Mouse (Mus musculus) hindbrain, postnatal 0 days (tissue): ENCODE data around the gene Sit1. TPM values are rescaled to one million over a fixed set of nuclear protein-coding genes. Genes with fewer than 3 reads are reported as not detected.

Experiments used
- ATAC-seq: fragments of 200-750 bp; cut with Nextera tagmentation; 2 replicates; pipeline ENCODE4 v1.8.0; 2017; ENCODE audit warnings: mild to moderate bottlenecking, moderate TSS enrichment, moderate library complexity
- DNase-seq: peaks from one replicate; pipeline ENCODE4 v3.0.0-alpha.2; 2015; ENCODE audit warnings: low spot score
- H3K27ac ChIP-seq: fragments of 300-500 bp; sonication (generic); 2 replicates; pipeline ENCODE4 v1.5.1; 2014; ENCODE audit warnings: mild to moderate bottlenecking
- H3K27me3 ChIP-seq: fragments of 300-500 bp; sonication (generic); 2 replicates; pipeline ENCODE4 v1.6.1; 2014; ENCODE audit warnings: low read length, mixed read lengths; ENCODE audit not compliant: insufficient read depth
- H3K36me3 ChIP-seq: fragments of 300-500 bp; sonication (generic); 2 replicates; pipeline ENCODE4 v1.6.1; 2014; ENCODE audit warnings: low read length, mixed read lengths; ENCODE audit not compliant: insufficient read depth
- H3K4me1 ChIP-seq: fragments of 300-500 bp; sonication (generic); 2 replicates; pipeline ENCODE4 v1.6.1; 2014; ENCODE audit warnings: antibody characterized with exemption, low read length, mixed read lengths; ENCODE audit not compliant: insufficient read depth
- H3K4me2 ChIP-seq: fragments of 300-500 bp; sonication (generic); 2 replicates; pipeline ENCODE4 v1.6.1; 2014; ENCODE audit warnings: low read depth, mild to moderate bottlenecking, low read length, moderate library complexity, mixed read lengths
- H3K4me3 ChIP-seq: fragments of 300-500 bp; sonication (generic); 2 replicates; pipeline ENCODE4 v1.5.1; 2014; ENCODE audit warnings: low read length
- H3K9ac ChIP-seq: fragments of 300-500 bp; sonication (generic); replicated peaks from 2 replicates; pipeline ENCODE4 v1.6.1; 2014; ENCODE audit warnings: mild to moderate bottlenecking, low read length, moderate library complexity, mixed read lengths
- H3K9me3 ChIP-seq: fragments of 300-500 bp; sonication (generic); 2 replicates; pipeline ENCODE4 v1.6.1; 2016; ENCODE audit warnings: low read length, mixed read lengths
- CTCF ChIP-seq: IDR thresholded peaks from 2 replicates; pipeline ENCODE4 v1.5.1; 2016; ENCODE audit warnings: antibody characterized with exemption, control low read depth, low read depth
- WGBS: fragments of 180-500 bp; shearing (Covaris S2); extraction: QIAGEN DNeasy Blood & Tissue Kit; methylation state at CpG from one replicate; pipeline ENCODE4 v1.1.7; 2014; 5-methylcytosine and 5-hydroxymethylcytosine counted together
- polyA plus RNA-seq: library from polyadenylated mRNA; unstranded; fragments of >200 nt; fragmentation: Nextera tagmentation; extraction: Ambion mirVana; gene quantifications from 2 replicates; pipeline ENCODE4 v1.2.1, GENCODE M21; 2015
- total RNA-seq: library from RNA; depleted of rRNA; stranded (reverse); fragments of >200 nt; gene quantifications from 2 replicates; pipeline ENCODE4 v1.2.3, GENCODE M21; 2014

The Sit1 gene
- total and polyA plus RNA-seq, 2 experiments from 2014 or later, result not detected

DNA sequence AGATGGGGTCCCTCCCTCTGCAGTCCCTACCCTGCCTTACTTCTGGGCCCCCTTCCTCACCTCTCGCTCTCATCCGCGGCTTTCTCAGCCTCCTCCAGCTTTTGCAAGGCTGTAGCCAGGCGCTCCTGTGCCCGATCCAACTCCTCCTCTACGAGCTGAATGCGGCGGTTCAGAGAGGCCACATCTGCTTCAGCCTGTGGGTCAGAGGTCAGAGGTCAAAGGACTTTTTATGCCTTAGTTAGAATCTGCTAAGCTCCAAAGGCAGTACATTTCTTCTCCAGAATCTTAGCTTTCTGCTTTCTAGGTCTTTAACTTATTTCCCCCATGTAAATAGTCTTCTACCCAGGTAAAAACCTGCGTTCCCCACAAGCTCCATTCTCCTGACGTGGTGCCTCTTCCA lies 36.0 kb upstream of the Sit1 start:
- no peaks in the 10 kb centered on the region for H3K36me3 ChIP-seq
- no peak for TF ChIP-seq CTCF
- peak overlapping the region; percentile 47 for H3K4me2 ChIP-seq
- ATAC-seq, result no peak
- H3K27ac ChIP-seq, result no peak overlapping the region
- H3K9ac ChIP-seq, result no peak overlapping the region
- peaks cover 8% of the 10 kb centered on the region for H3K4me1 ChIP-seq
- DNase-seq, result no peak
- H3K4me3 ChIP-seq, result peak overlapping the region; percentile 16; the same call in 1 of the 2 replicates
- no peaks in the 10 kb centered on the region; the same call in 1 of the 2 replicates for H3K27me3 ChIP-seq
- no peaks in the 10 kb centered on the region for H3K9me3 ChIP-seq
- WGBS, result 16% methylated on average over 10 of the region's 10 CpGs

DNA sequence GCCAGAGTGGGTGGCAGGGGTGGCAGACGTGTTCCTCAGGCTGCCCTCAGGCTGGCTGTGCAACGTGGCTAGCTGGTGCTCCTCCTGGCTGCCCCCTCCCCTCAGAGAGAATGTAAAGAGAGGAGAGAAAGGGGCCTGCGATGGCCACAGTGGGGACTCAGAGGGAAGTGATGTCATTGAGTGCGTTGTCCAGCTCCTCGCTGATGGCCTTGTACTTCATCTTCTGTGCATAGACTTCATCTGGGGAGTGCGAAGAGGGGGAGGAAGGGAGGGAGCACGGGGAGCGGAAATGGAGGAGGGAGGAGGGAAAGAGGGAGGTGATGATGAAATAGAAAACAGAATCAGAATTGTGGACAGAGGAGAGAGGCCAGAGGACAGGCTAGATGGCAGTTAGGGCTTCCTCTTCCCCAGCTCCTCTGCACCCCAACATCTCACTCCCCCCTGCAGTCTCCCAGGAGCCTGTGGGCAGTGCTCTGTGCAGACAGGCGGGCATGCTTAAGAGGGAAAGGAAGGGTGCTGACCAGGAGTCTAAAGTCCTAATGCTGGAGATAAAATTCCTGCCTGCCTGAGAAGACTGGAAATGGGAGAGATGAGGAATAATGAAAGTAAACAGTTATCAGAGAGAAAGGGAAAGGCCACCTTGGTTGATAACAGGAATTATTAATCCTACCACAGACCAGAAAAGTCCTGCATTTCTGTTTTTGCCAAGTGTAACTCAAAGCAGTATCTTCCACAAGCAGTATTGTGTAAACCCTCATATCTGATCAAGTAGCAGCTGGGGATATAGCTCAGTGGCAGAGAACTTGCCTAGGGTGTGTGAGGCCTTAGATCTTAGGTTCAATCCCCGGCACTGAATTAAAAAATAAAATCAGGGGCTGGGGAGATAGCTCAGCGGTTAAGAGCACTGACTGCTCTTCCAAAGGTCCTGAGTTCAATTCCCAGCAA lies 32.5 kb upstream of the Sit1 start:
- DNase-seq (no peak), ATAC-seq (no peak)
- H3K4me2 ChIP-seq, result no peak overlapping the region
- H3K27me3 ChIP-seq, result no peaks in the 10 kb centered on the region
- H3K9me3 ChIP-seq, result no peaks in the 10 kb centered on the region
- H3K27ac ChIP-seq, result no peak overlapping the region
- no peak for TF ChIP-seq CTCF
- no peak overlapping the region for H3K4me3 ChIP-seq
- no peak overlapping the region for H3K9ac ChIP-seq
- H3K4me1 ChIP-seq, result no peaks in the 10 kb centered on the region
- no peaks in the 10 kb centered on the region for H3K36me3 ChIP-seq
- WGBS, result 76% methylated on average over 11 of the region's 11 CpGs

DNA sequence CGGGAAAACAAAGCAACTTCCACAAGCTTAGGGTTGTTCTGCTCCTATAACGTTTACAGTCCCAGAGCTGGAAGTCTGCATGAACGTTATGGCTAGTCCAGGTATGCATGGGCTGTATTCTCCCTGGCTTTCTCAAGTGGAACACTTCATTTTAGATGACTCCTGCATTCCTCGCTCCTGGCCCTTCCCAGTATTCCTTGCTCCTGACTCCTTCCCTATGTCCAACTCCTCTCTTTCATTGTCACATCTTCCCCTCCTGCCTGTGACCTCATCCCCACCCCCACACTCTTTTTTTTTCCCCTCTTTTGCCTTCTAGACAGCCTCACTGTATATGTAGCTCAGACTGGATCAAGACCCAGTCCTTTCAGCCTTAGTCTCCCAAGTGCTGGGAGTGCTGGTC lies 30.3 kb upstream of the Sit1 start:
- DNase-seq, result no peak
- ATAC-seq, result no peak
- Histone ChIP-seq H3K9ac (no peak overlapping the region), H3K27me3 (0 out of 2 replicates have a peak, but pooled peaks cover 4% of the 10 kb centered on the region), H3K27ac (no peak overlapping the region), H3K4me1 (0 out of 2 replicates have a peak, but pooled peaks cover 3% of the 10 kb centered on the region), H3K4me2 (no peak overlapping the region), H3K9me3 (no peaks in the 10 kb centered on the region), H3K4me3 (no peak overlapping the region), H3K36me3 (no peaks in the 10 kb centered on the region)
- TF ChIP-seq CTCF, result no peak
- WGBS, result 85% methylated on average over 4 of the region's 4 CpGs

DNA sequence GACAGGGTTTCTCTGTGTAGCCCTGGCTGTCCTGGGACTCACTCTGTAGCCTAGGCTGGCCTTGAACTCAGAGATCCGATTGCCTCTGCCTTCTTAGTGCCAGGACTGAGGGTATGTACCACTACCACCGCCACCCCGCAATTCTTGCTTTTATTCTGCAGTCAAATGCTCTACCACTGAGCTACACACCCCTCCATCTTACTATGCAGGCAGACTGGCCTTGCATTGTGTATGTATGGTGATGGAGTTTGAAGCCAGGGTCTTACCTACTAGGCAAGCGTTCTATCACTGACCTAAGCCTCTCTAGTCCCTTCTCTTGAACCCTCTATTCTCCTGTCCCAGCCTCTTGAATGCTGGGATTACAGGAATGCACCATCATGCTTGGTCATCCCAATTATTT lies 29.8 kb upstream of the Sit1 start:
- peaks cover 7% of the 10 kb centered on the region; the same call in 1 of the 2 replicates for H3K4me1 ChIP-seq
- H3K27me3 ChIP-seq, result 0 out of 2 replicates have a peak, but pooled peaks cover 4% of the 10 kb centered on the region
- 91% methylated on average over 4 of the region's 4 CpGs for WGBS
- no peak overlapping the region for H3K4me2 ChIP-seq
- no peaks in the 10 kb centered on the region for H3K36me3 ChIP-seq
- no peak overlapping the region for H3K9ac ChIP-seq
- H3K27ac ChIP-seq, result no peak overlapping the region
- no peaks in the 10 kb centered on the region for H3K9me3 ChIP-seq
- H3K4me3 ChIP-seq, result no peak overlapping the region
- ATAC-seq (no peak), DNase-seq (no peak)
- no peak for TF ChIP-seq CTCF

DNA sequence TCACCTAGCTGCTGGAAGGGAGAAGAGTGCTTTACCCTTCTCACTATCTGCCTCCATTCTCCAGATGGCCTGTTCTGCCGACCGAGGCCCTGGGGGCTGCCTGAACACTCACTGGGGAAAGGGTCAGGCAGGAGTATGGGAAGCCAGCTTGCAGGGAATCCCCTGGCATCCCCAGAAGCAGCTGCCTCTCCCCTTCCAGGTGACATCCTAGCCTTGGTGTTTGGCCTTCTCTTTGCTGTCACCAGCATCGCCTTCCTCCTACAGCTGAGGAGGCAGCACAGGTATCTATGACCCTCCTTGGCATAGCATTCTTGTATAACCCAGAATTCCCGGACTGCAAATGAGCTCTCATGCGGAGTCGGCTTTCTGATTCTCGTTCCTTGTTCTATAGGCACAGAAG lies 29.1 kb upstream of the Sit1 start:
- no peak for DNase-seq
- ATAC-seq, result no peak
- no peaks in the 10 kb centered on the region for H3K9me3 ChIP-seq
- no peak overlapping the region for H3K4me2 ChIP-seq
- no peak overlapping the region for H3K27ac ChIP-seq
- 0 out of 2 replicates have a peak, but pooled peaks cover 4% of the 10 kb centered on the region for H3K27me3 ChIP-seq
- TF ChIP-seq CTCF, result no peak
- no peaks in the 10 kb centered on the region for H3K36me3 ChIP-seq
- no peak overlapping the region for H3K4me3 ChIP-seq
- H3K9ac ChIP-seq, result no peak overlapping the region
- 70% methylated on average over 7 of the region's 7 CpGs for WGBS
- peaks cover 7% of the 10 kb centered on the region; the same call in 1 of the 2 replicates for H3K4me1 ChIP-seq

DNA sequence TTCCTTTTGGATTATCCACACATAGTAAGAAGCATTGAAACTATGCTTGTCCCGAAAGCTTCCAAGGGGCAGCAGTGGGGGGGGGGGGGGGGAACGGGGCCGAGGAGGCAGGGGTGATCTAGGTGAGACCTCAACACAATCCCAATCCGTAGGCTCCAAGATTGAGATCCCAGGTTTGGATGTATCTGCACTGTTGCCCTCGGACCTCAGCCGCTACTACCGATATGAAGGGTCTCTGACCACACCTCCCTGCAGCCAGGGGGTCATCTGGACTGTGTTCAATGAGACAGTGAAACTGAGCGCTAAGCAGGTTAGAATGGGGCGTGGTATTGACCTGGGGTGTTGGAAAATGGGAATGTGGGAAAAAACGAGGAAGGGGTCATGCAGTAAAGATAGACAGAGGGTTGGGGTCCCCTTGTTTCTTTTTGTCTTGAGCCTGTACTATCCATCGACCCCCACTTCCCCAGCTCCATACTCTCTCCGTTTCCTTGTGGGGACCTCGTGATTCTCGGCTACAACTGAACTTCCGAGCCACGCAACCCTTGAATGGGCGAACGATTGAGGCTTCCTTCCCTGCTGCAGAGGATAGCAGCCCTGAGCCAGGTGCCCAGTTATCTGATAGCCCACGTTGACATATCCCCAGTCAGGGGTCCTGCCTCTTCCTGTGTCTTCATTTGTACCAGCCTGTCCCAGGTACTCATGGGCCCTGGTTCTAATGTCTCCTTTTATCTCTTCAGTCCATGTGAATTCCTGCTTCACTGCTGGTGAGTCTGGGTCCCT lies 28.3 kb upstream of the Sit1 start:
- no peak overlapping the region for H3K27ac ChIP-seq
- H3K4me2 ChIP-seq, result no peak overlapping the region
- H3K36me3 ChIP-seq, result no peaks in the 10 kb centered on the region
- WGBS, result 79% methylated on average over 19 of the region's 19 CpGs
- no peak overlapping the region for H3K4me3 ChIP-seq
- ATAC-seq (no peak), DNase-seq (no peak)
- H3K9me3 ChIP-seq, result no peaks in the 10 kb centered on the region
- H3K27me3 ChIP-seq, result 0 out of 2 replicates have a peak, but pooled peaks cover 4% of the 10 kb centered on the region
- H3K9ac ChIP-seq, result no peak overlapping the region
- H3K4me1 ChIP-seq, result peaks cover 7% of the 10 kb centered on the region; the same call in 1 of the 2 replicates
- no peak for TF ChIP-seq CTCF
